Mouse (Mus musculus) liver, adult 2 months (tissue): ENCODE data around the gene Epn3. TPM values are rescaled to one million over a fixed set of nuclear protein-coding genes. Genes with fewer than 3 reads are reported as not detected.

ENCODE experiments used
- DNase-seq: peaks from one replicate; pipeline ENCODE4 v3.0.0-alpha.2; 2011; ENCODE audit warnings: low read depth, low spot score; ENCODE audit errors: extremely low read depth
- H3K27ac ChIP-seq: fragments of 200-500 bp; replicated peaks from 2 replicates; pipeline ENCODE4 v1.5.1; 2012; ENCODE audit warnings: low read depth, mild to moderate bottlenecking, control low read depth, inconsistent platforms, low read length; ENCODE audit not compliant: insufficient read depth
- H3K27me3 ChIP-seq: fragments of 200-500 bp; 2 replicates; pipeline ENCODE4 v1.6.1; 2012; ENCODE audit warnings: mild to moderate bottlenecking, moderate library complexity, low read length, inconsistent platforms; ENCODE audit not compliant: control insufficient read depth, insufficient read depth
- H3K36me3 ChIP-seq: fragments of 200-500 bp; 2 replicates; pipeline ENCODE4 v1.6.1; 2012; ENCODE audit warnings: low read length, inconsistent platforms; ENCODE audit not compliant: control insufficient read depth, insufficient read depth
- H3K4me1 ChIP-seq: fragments of 200-500 bp; 2 replicates; pipeline ENCODE4 v1.6.1; 2011; ENCODE audit warnings: low read length; ENCODE audit not compliant: control insufficient read depth, insufficient read depth
- H3K4me3 ChIP-seq: fragments of 200-500 bp; 2 replicates; pipeline ENCODE4 v1.5.1; 2011; ENCODE audit warnings: low read depth, mild to moderate bottlenecking, control low read depth, low read length, moderate library complexity; ENCODE audit not compliant: insufficient read depth
- H3K79me2 ChIP-seq: fragments of 200-500 bp; 2 replicates; pipeline ENCODE4 v1.6.1; 2012; ENCODE audit warnings: inconsistent platforms, mild to moderate bottlenecking, low read length, moderate library complexity; ENCODE audit not compliant: control insufficient read depth, insufficient read depth
- H3K9ac ChIP-seq: fragments of 200-500 bp; 2 replicates; pipeline ENCODE4 v1.6.1; 2012; ENCODE audit warnings: low read depth, mild to moderate bottlenecking, control low read depth, inconsistent platforms, low read length
- CTCF ChIP-seq: fragments of 200-500 bp; IDR thresholded peaks from 2 replicates; pipeline ENCODE4 v1.5.1; 2011; ENCODE audit warnings: low read depth, low read length, control low read depth
- POLR2A ChIP-seq: fragments of 200-500 bp; IDR thresholded peaks from 2 replicates; pipeline ENCODE4 v1.6.1; 2011; ENCODE audit warnings: low read length, control low read depth; ENCODE audit not compliant: insufficient read depth; ENCODE audit errors: extremely low read depth
- WGBS: fragments of 180-500 bp; shearing (Covaris S2); methylation state at CpG from one replicate; pipeline ENCODE4 v1.1.7; 2018; 5-methylcytosine and 5-hydroxymethylcytosine counted together
- polyA plus RNA-seq: library from polyadenylated mRNA; depleted of rRNA; stranded (reverse); fragments of >200 nt; gene quantifications from 2 replicates; pipeline ENCODE4 v1.2.3, GENCODE M21; 2012
- total RNA-seq: library from RNA; depleted of rRNA; stranded (reverse); fragments of >200 nt; gene quantifications from 2 replicates; pipeline ENCODE4 v1.2.3, GENCODE M21; 2014

Gene Epn3
- total and polyA plus RNA-seq, 2 experiments, result 0.05 TPM; not detected in 1

- H3K27ac ChIP-seq, result no peak overlapping the region
- H3K4me3 ChIP-seq, result no peak overlapping the region
- H3K9ac ChIP-seq, result no peak overlapping the region
- H3K27me3 ChIP-seq, result no peaks in the 10 kb centered on the region
- TF ChIP-seq CTCF, result no peak
- no peak for TF ChIP-seq POLR2A
- H3K36me3 ChIP-seq, result 0 out of 2 replicates have a peak, but pooled peaks cover 2% of the 10 kb centered on the region
- no peaks in the 10 kb centered on the region for H3K79me2 ChIP-seq
- 90% methylated on average over 8 of the region's 8 CpGs for WGBS
- peaks cover 2% of the 10 kb centered on the region; the same call in 1 of the 2 replicates for H3K4me1 ChIP-seq
- DNase-seq, result no peak
Measured at GRCm38 (mm10) chr11:94533171-94533570, 33.4 kb upstream of the Epn3 start.

- DNase-seq, result peak; percentile 57
- Histone ChIP-seq H3K27me3 (no peaks in the 10 kb centered on the region), H3K4me3 (no peak overlapping the region), H3K79me2 (no peaks in the 10 kb centered on the region), H3K36me3 (no peaks in the 10 kb centered on the region), H3K27ac (no peak overlapping the region), H3K4me1 (peaks cover 2% of the 10 kb centered on the region; the same call in 1 of the 2 replicates), H3K9ac (no peak overlapping the region)
- 34% methylated on average over 3 of the region's 3 CpGs for WGBS
- TF ChIP-seq POLR2A (no peak), CTCF (no peak)
Measured at GRCm38 (mm10) chr11:94528879-94529278, 29.1 kb upstream of the Epn3 start.

GRCm38 (mm10) chr11:94526171-94526879 lies 26.6 kb upstream of the Epn3 start:
- WGBS, result 80% methylated on average over 9 of the region's 9 CpGs
- H3K4me1 ChIP-seq, result peaks cover 2% of the 10 kb centered on the region; the same call in 1 of the 2 replicates

GRCm38 (mm10) chr11:94521219-94521843 lies 21.6 kb upstream of the Epn3 start, which contains the start of gene Mycbpap:
TSS of gene Mycbpap (minus strand) at chr11:94521742.
- no peaks in the 10 kb centered on the region; the same call in 1 of the 2 replicates for H3K4me1 ChIP-seq
- no peaks in the 10 kb centered on the region for H3K79me2 ChIP-seq
- H3K9ac ChIP-seq, result peak within 1 kb of the TSS; percentile 51; the same call in 1 of the 2 replicates
- H3K4me3 ChIP-seq, result peak within 1 kb of the TSS; percentile 72
- H3K36me3 ChIP-seq, result no peaks in the 10 kb centered on the region
- H3K27ac ChIP-seq, result no peak within 1 kb of the TSS
- WGBS, result 3% methylated on average over 42 of the region's 42 CpGs
- peak; percentile 31 for DNase-seq
- TF ChIP-seq POLR2A (no peak), CTCF (peak; percentile 29; the same call in 1 of the 2 replicates)
- no peaks in the 10 kb centered on the region for H3K27me3 ChIP-seq

More at GRCm38 (mm10) chr11:94526171-94526879, 26.6 kb upstream of the Epn3 start:
- Histone ChIP-seq H3K36me3 (no peaks in the 10 kb centered on the region), H3K79me2 (no peaks in the 10 kb centered on the region), H3K9ac (no peak overlapping the region), H3K27me3 (no peaks in the 10 kb centered on the region), H3K4me3 (no peak overlapping the region), H3K27ac (no peak overlapping the region)
- TF ChIP-seq POLR2A (no peak), CTCF (no peak)
- no peak for DNase-seq

GRCm38 (mm10) chr11:94513452-94513851 lies 13.7 kb upstream of the Epn3 start:
- H3K27ac ChIP-seq, result no peak overlapping the region
- H3K27me3 ChIP-seq, result no peaks in the 10 kb centered on the region
- H3K9ac ChIP-seq, result no peak overlapping the region
- H3K4me1 ChIP-seq, result no peaks in the 10 kb centered on the region
- 50% methylated on average over 8 of the region's 9 CpGs for WGBS
- no peak for DNase-seq
- no peak overlapping the region for H3K4me3 ChIP-seq
- TF ChIP-seq POLR2A (no peak), CTCF (no peak)
- no peaks in the 10 kb centered on the region for H3K36me3 ChIP-seq
- no peaks in the 10 kb centered on the region for H3K79me2 ChIP-seq
